Mouse (Mus musculus) heart, adult 9 months (tissue): ENCODE measurements around the gene Olfr781.
"Not testable (repeated sequence)": the region's sequence is repeated elsewhere in the genome, so short reads cannot be mapped to it uniquely, and the experiment has no call there.

Experiments
- DNase-seq, 2 experiments: peaks; one replicate each; pipeline ENCODE4 v3.0.0; 2022; ENCODE audit warnings: low spot score in 2 of 2

The Olfr781 gene

GRCm38 (mm10) chr10:129328554-129328953 is at the start of gene Olfr781:
Olfr781 (plus strand) TSS chr10:129328854.
- no peak for DNase-seq

DNA sequence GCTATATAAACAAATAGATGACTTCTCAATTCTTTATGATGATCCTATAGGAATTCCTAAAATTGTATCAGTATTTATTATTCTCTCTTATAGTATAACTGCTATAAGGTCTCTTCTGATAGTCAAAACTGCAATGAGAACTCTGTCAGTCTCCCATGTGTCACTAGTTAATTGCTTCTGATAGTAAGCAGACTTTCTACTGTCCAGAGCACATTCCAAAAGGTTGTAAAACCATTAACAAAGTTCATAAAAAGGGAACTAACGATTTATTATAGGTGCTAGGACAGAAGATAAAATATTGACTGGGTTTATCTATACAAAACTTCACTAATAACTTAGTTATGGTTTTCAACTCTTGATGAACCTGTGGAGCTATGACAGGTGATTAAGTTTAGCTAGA is 15.7 kb upstream of the Olfr781 start:
- DNase-seq, result not testable (repeated sequence)

DNA sequence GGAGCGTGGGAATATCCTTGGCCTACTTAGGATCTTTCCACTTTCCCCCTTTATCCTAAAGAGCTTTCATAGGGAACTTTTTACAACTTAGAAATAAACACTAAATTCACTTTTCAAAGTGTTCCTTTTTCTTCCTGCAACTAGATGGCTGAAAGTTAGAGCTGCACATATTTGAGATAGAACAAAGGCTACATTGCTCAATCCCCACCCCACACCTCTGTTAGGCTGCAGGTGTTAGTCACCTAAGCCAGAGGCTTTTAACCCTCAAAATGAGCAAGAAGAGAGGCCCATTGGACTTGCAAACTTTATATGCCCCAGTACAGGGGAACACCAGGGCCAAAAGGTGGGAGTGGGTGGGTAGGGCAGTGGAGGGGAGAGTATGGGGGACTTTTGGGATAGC is 15.1 kb upstream of the Olfr781 start:
- DNase-seq, result not testable (repeated sequence)

DNA sequence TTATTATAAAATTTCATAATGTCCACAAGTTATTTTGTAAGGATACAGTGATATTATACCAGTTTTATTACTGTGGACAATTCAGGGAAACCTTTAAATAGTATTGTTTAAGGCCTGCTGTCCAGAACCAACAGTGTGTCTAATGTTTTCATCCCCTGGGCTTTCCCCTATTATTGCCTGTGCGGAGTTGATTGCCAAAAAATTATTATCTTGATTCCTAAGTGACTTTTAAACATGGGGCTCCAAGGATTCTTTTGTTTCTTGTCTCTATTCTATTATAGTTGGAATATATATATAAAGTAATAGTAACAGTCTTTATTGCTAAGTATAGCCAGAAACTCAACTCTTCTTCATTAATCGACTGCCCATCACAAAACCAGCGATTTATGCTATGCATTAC is 10.8 kb upstream of the Olfr781 start, which contains the start of gene Olfr780:
TSS of gene Olfr780 (plus strand) at position 301 of the 400 bp plus-strand sequence.
- no peak for DNase-seq

GRCm38 (mm10) chr10:129348550-129348949 is 19.9 kb downstream of the Olfr781 start, which contains the start of gene Olfr782:
Olfr782 (plus strand) TSS chr10:129348850.
- DNase-seq, result no peak

GRCm38 (mm10) chr10:129352475-129352874 is 23.8 kb downstream of the Olfr781 start:
- DNase-seq, result not testable (repeated sequence)

GRCm38 (mm10) chr10:129356496-129356895 is 27.8 kb downstream of the Olfr781 start:
- not testable (repeated sequence) for DNase-seq

DNA sequence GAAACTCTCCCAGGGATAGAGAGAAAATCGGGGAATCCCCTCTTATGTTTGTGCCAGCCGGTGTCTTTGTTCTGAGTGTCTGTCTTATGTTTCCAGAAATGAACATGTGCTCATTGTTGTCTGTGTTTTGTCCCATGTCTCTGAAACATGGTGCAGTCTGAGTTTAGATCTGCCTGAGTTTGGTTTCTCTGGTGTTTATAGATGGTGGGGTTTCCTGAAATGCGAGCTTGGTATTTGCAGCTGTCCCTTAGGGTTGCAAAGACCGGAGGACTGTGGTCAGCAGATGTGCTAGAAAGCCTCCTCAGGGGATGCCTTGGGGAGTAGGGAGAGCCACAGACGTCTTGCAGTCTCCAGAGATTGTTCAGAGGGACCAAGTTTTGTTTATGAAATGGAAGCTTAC is 28.7 kb downstream of the Olfr781 start:
- no peak for DNase-seq

- not testable (repeated sequence) for DNase-seq
Observed at GRCm38 (mm10) chr10:129374051-129374450, 45.4 kb downstream of the Olfr781 start.
